Mouse (Mus musculus): ENCODE results near the gene Gm28042.

DNA sequence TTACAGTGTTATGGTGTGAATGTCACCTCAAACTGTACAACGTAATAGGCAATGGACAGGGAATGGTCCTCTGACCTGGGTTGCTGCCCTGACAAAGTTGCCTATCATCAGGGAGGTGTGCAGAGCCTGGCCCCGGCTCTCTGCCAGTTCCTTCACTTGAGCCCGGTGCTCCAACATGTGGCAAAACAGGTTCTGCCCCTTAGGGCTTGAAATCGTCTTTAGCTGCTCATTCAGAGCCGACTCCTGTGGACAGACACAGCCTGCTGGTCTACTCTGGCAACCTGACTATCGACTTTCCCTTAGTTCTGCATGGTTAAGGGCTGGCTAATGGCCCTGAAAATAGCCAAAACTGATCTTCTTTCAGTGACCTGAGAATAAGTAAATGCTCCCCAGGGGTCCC is 32.9 kb downstream of the Gm28042 start:
- no peak for TF ChIP-seq BHLHE40 (IDR thresholded peaks at IDR 0.05; ENCODE audit: low read depth, low read length)
- TF ChIP-seq USF2 (conservative IDR thresholded peaks at IDR 0.05; ENCODE audit: low read depth, low read length), result no peak
- TF ChIP-seq CTCF (conservative IDR thresholded peaks at IDR 0.05 in 1 of 2, IDR thresholded peaks at IDR 0.05 in 1 of 2; ENCODE audit: low read depth in 2 of 2, low read length in 2 of 2), result no peak
- TF ChIP-seq POLR2A (IDR thresholded peaks at IDR 0.05; ENCODE audit: low read depth, low read length), result no peak
- no peak for TF ChIP-seq MAZ (IDR thresholded peaks at IDR 0.05; ENCODE audit: low read depth, low read length)
- no peak for TF ChIP-seq SIN3A (IDR thresholded peaks at IDR 0.05; ENCODE audit: low read length)
- TF ChIP-seq ZNF384 (IDR thresholded peaks at IDR 0.05; ENCODE audit: low read depth, low read length), result no peak
- TF ChIP-seq SMC3 (IDR thresholded peaks at IDR 0.05; ENCODE audit: low read depth, low read length), result no peak
- TF ChIP-seq MAX (IDR thresholded peaks at IDR 0.05; ENCODE audit: low read length), result no peak
